Mouse (Mus musculus): ENCODE measurements around the gene Slc38a10. TPM values are rescaled to one million over a fixed set of nuclear protein-coding genes. Genes with fewer than 3 reads are reported as not detected.
A peak's percentile ranks its signal among the peaks of the same experiment; 100 is the strongest.

The Slc38a10 gene
- polyA plus RNA-seq, 1 experiment from 2014 or later, result 46.1 TPM

- H3K4me1 ChIP-seq (ENCODE audit: control insufficient read depth, insufficient read depth, low read length), result peaks cover 10% of the 10 kb centered on the region; the same call in 1 of the 2 replicates
- no peak overlapping the region for H3K9ac ChIP-seq (ENCODE audit: low read length)
- no peak overlapping the region for H3K27ac ChIP-seq (replicated peaks; ENCODE audit: low read depth, low read length)
- no peaks in the 10 kb centered on the region for H3K27me3 ChIP-seq (ENCODE audit: control insufficient read depth, insufficient read depth, low read length)
- no peak overlapping the region for H3K4me2 ChIP-seq (ENCODE audit: low read depth, severe bottlenecking)
- peaks cover 18% of the 10 kb centered on the region for H3K36me3 ChIP-seq (ENCODE audit: control insufficient read depth, insufficient read depth, low read length)
- WGBS, result 75% methylated on average over 7 of the region's 7 CpGs
- no peak overlapping the region for H3K4me3 ChIP-seq (ENCODE audit: low read depth, low read length)
- ATAC-seq (ENCODE audit: insufficient number of reproducible peaks, low FRiP score, low TSS enrichment, low read depth) (no peak), DNase-seq (ENCODE audit: low spot score) (no peak)
- H3K9me3 ChIP-seq (ENCODE audit: control insufficient read depth, low read length), result no peaks in the 10 kb centered on the region
Measured at GRCm38 (mm10) chr11:120071731-120072320, 79.3 kb downstream of the Slc38a10 start.

- H3K4me1 ChIP-seq (ENCODE audit: control insufficient read depth, insufficient read depth, low read length), result peaks cover 10% of the 10 kb centered on the region; the same call in 1 of the 2 replicates
- no peaks in the 10 kb centered on the region for H3K9me3 ChIP-seq (ENCODE audit: control insufficient read depth, low read length)
- H3K9ac ChIP-seq (ENCODE audit: low read length), result no peak overlapping the region
- H3K4me3 ChIP-seq (ENCODE audit: low read depth, low read length), result no peak overlapping the region
- 64% methylated on average over 12 of the region's 12 CpGs for WGBS
- DNase-seq (ENCODE audit: low spot score), result no peak
- H3K4me2 ChIP-seq (ENCODE audit: low read depth, severe bottlenecking), result no peak overlapping the region
- H3K27me3 ChIP-seq (ENCODE audit: control insufficient read depth, insufficient read depth, low read length), result no peaks in the 10 kb centered on the region
- H3K36me3 ChIP-seq (ENCODE audit: control insufficient read depth, insufficient read depth, low read length), result peaks cover 14% of the 10 kb centered on the region
- H3K27ac ChIP-seq (replicated peaks; ENCODE audit: low read depth, low read length), result no peak overlapping the region
- ATAC-seq (ENCODE audit: insufficient number of reproducible peaks, low FRiP score, low TSS enrichment, low read depth), result no peak
Measured at GRCm38 (mm10) chr11:120071065-120071464, 80.1 kb downstream of the Slc38a10 start.

GRCm38 (mm10) chr11:120070286-120070930 is 80.7 kb downstream of the Slc38a10 start:
- Histone ChIP-seq H3K9ac (ENCODE audit: low read length) (no peak overlapping the region), H3K9me3 (ENCODE audit: control insufficient read depth, low read length) (no peaks in the 10 kb centered on the region), H3K36me3 (ENCODE audit: control insufficient read depth, insufficient read depth, low read length) (peaks cover 14% of the 10 kb centered on the region), H3K27me3 (ENCODE audit: control insufficient read depth, insufficient read depth, low read length) (no peaks in the 10 kb centered on the region), H3K27ac (replicated peaks; ENCODE audit: low read depth, low read length) (no peak overlapping the region), H3K4me2 (ENCODE audit: low read depth, severe bottlenecking) (no peak overlapping the region), H3K4me1 (ENCODE audit: control insufficient read depth, insufficient read depth, low read length) (peaks cover 8% of the 10 kb centered on the region; the same call in 1 of the 2 replicates), H3K4me3 (ENCODE audit: low read depth, low read length) (no peak overlapping the region)
- DNase-seq (ENCODE audit: low spot score) (no peak), ATAC-seq (ENCODE audit: insufficient number of reproducible peaks, low FRiP score, low TSS enrichment, low read depth) (no peak)
- WGBS, result 91% methylated on average over 27 of the region's 27 CpGs

GRCm38 (mm10) chr11:120069261-120069660 is 81.9 kb downstream of the Slc38a10 start:
- peak overlapping the region; percentile 27; the same call in 1 of the 2 replicates for H3K9ac ChIP-seq (ENCODE audit: low read length)
- H3K4me3 ChIP-seq (ENCODE audit: low read depth, low read length), result no peak overlapping the region
- 41% methylated on average over 11 of the region's 11 CpGs for WGBS
- H3K27ac ChIP-seq (replicated peaks; ENCODE audit: low read depth, low read length), result no peak overlapping the region
- H3K36me3 ChIP-seq (ENCODE audit: control insufficient read depth, insufficient read depth, low read length), result peaks cover 12% of the 10 kb centered on the region
- ATAC-seq (ENCODE audit: insufficient number of reproducible peaks, low FRiP score, low TSS enrichment, low read depth) (no peak), DNase-seq (ENCODE audit: low spot score) (no peak)
- H3K27me3 ChIP-seq (ENCODE audit: control insufficient read depth, insufficient read depth, low read length), result no peaks in the 10 kb centered on the region
- no peak overlapping the region for H3K4me2 ChIP-seq (ENCODE audit: low read depth, severe bottlenecking)
- no peaks in the 10 kb centered on the region for H3K4me1 ChIP-seq (ENCODE audit: control insufficient read depth, insufficient read depth, low read length)
- no peaks in the 10 kb centered on the region for H3K9me3 ChIP-seq (ENCODE audit: control insufficient read depth, low read length)

- H3K4me1 ChIP-seq (ENCODE audit: control insufficient read depth, insufficient read depth, low read length), result no peaks in the 10 kb centered on the region
- no peak overlapping the region for H3K27ac ChIP-seq (replicated peaks; ENCODE audit: low read depth, low read length)
- no peak overlapping the region for H3K4me2 ChIP-seq (ENCODE audit: low read depth, severe bottlenecking)
- no peak overlapping the region for H3K9ac ChIP-seq (ENCODE audit: low read length)
- H3K27me3 ChIP-seq (ENCODE audit: control insufficient read depth, insufficient read depth, low read length), result no peaks in the 10 kb centered on the region
- ATAC-seq (ENCODE audit: insufficient number of reproducible peaks, low FRiP score, low TSS enrichment, low read depth) (no peak), DNase-seq (ENCODE audit: low spot score) (peak; percentile 49)
- no peak overlapping the region for H3K4me3 ChIP-seq (ENCODE audit: low read depth, low read length)
- H3K9me3 ChIP-seq (ENCODE audit: control insufficient read depth, low read length), result no peaks in the 10 kb centered on the region
- peaks cover 14% of the 10 kb centered on the region; the same call in 1 of the 2 replicates for H3K36me3 ChIP-seq (ENCODE audit: control insufficient read depth, insufficient read depth, low read length)
- 51% methylated on average over 17 of the region's 17 CpGs for WGBS
Measured at GRCm38 (mm10) chr11:120067834-120068233, 83.3 kb downstream of the Slc38a10 start.

GRCm38 (mm10) chr11:120065291-120065690 is 85.9 kb downstream of the Slc38a10 start:
- no peaks in the 10 kb centered on the region for H3K27me3 ChIP-seq (ENCODE audit: control insufficient read depth, insufficient read depth, low read length)
- no peaks in the 10 kb centered on the region for H3K4me1 ChIP-seq (ENCODE audit: control insufficient read depth, insufficient read depth, low read length)
- H3K9me3 ChIP-seq (ENCODE audit: control insufficient read depth, low read length), result no peaks in the 10 kb centered on the region
- DNase-seq (ENCODE audit: low spot score) (peak; percentile 66), ATAC-seq (ENCODE audit: insufficient number of reproducible peaks, low FRiP score, low TSS enrichment, low read depth) (peak; percentile 16; the same call in 1 of the 2 replicates)
- no peak overlapping the region for H3K9ac ChIP-seq (ENCODE audit: low read length)
- H3K4me3 ChIP-seq (ENCODE audit: low read depth, low read length), result no peak overlapping the region
- 36% methylated on average over 10 of the region's 10 CpGs for WGBS
- H3K36me3 ChIP-seq (ENCODE audit: control insufficient read depth, insufficient read depth, low read length), result peaks cover 9% of the 10 kb centered on the region; the same call in 1 of the 2 replicates
- no peak overlapping the region for H3K4me2 ChIP-seq (ENCODE audit: low read depth, severe bottlenecking)
- no peak overlapping the region for H3K27ac ChIP-seq (replicated peaks; ENCODE audit: low read depth, low read length)

- Histone ChIP-seq H3K27me3 (ENCODE audit: control insufficient read depth, insufficient read depth, low read length) (no peaks in the 10 kb centered on the region), H3K4me2 (ENCODE audit: low read depth, severe bottlenecking) (no peak overlapping the region), H3K4me3 (ENCODE audit: low read depth, low read length) (no peak overlapping the region), H3K9ac (ENCODE audit: low read length) (no peak overlapping the region), H3K9me3 (ENCODE audit: control insufficient read depth, low read length) (no peaks in the 10 kb centered on the region), H3K27ac (replicated peaks; ENCODE audit: low read depth, low read length) (no peak overlapping the region), H3K36me3 (ENCODE audit: control insufficient read depth, insufficient read depth, low read length) (peaks cover 7% of the 10 kb centered on the region; the same call in 1 of the 2 replicates), H3K4me1 (ENCODE audit: control insufficient read depth, insufficient read depth, low read length) (no peaks in the 10 kb centered on the region)
- 91% methylated on average over 11 of the region's 11 CpGs for WGBS
- no peak for ATAC-seq (ENCODE audit: insufficient number of reproducible peaks, low FRiP score, low TSS enrichment, low read depth)
- DNase-seq (ENCODE audit: low spot score), result no peak
Measured at GRCm38 (mm10) chr11:120064668-120065040, 86.5 kb downstream of the Slc38a10 start.

GRCm38 (mm10) chr11:120064006-120064667 is 87.0 kb downstream of the Slc38a10 start:
- DNase-seq (ENCODE audit: low spot score) (no peak), ATAC-seq (ENCODE audit: insufficient number of reproducible peaks, low FRiP score, low TSS enrichment, low read depth) (no peak)
- Histone ChIP-seq H3K9ac (ENCODE audit: low read length) (no peak overlapping the region), H3K4me2 (ENCODE audit: low read depth, severe bottlenecking) (no peak overlapping the region), H3K4me1 (ENCODE audit: control insufficient read depth, insufficient read depth, low read length) (no peaks in the 10 kb centered on the region), H3K4me3 (ENCODE audit: low read depth, low read length) (no peak overlapping the region), H3K36me3 (ENCODE audit: control insufficient read depth, insufficient read depth, low read length) (peaks cover 7% of the 10 kb centered on the region; the same call in 1 of the 2 replicates), H3K27me3 (ENCODE audit: control insufficient read depth, insufficient read depth, low read length) (no peaks in the 10 kb centered on the region), H3K9me3 (ENCODE audit: control insufficient read depth, low read length) (no peaks in the 10 kb centered on the region), H3K27ac (replicated peaks; ENCODE audit: low read depth, low read length) (no peak overlapping the region)
- WGBS, result 91% methylated on average over 13 of the region's 13 CpGs
